Mouse (Mus musculus): ENCODE measurements around the gene Psmd4. TPM values are rescaled to one million over a fixed set of nuclear protein-coding genes. Genes with fewer than 3 reads are reported as not detected.

Psmd4 gene
- total RNA-seq, 4 experiments from 2014 or later: 137 to 166 (median 159) TPM

Small RNAs within 50 kb of the gene (microRNA-seq; reads per million reads assigned to microRNA genes)
- 1.8 to 3.2 reads per million in 2 experiments for gene Mir7013

Other genes with a start within 250 kb of the Psmd4 start
- 10 to 100 TPM; 52.0 to 71.5 (median 61.4) TPM for gene Pogz, start 205.0 kb downstream of the Psmd4 start, total RNA-seq (2022)
- gene Psmb4, start 155.7 kb downstream of the Psmd4 start, total RNA-seq (2022): 100 to 1,000 TPM; 219 to 262 (median 240) TPM
- 10 to 100 TPM; 11.1 to 14.5 (median 12.5) TPM for gene Selenbp1, start 109.6 kb downstream of the Psmd4 start, total RNA-seq (2022)
- 10 to 100 TPM; 21.9 to 28.9 (median 24.6) TPM for gene Rfx5, start 88.5 kb downstream of the Psmd4 start, total RNA-seq (2022)
- 10 to 100 TPM; 58.7 to 64.8 (median 59.6) TPM for gene Pi4kb, start 67.9 kb downstream of the Psmd4 start, total RNA-seq (2022)
- gene Zfp687, start 27.2 kb downstream of the Psmd4 start, total RNA-seq (2022): 10 to 100 TPM; 25.1 to 35.1 (median 30.6) TPM
- gene Pip5k1a, start 64.3 kb upstream of the Psmd4 start, total RNA-seq (2022): 10 to 100 TPM; 58.5 to 66.8 (median 64.8) TPM
- 10 to 100 TPM; 36.9 to 45.8 (median 43.4) TPM for gene Vps72, start 68.4 kb upstream of the Psmd4 start, total RNA-seq (2022)
- under 1 TPM in 2 of 4 experiments, not detected in 2; 0.55 to 0.81 TPM for gene Tmod4, start 81.9 kb upstream of the Psmd4 start, total RNA-seq (2022)
- 10 to 100 TPM; 51.4 to 57.8 (median 54.9) TPM for gene Scnm1, start 91.4 kb upstream of the Psmd4 start, total RNA-seq (2022)
- 10 to 100 TPM; 12.5 to 17.7 (median 13.4) TPM for gene Lysmd1, start 91.5 kb upstream of the Psmd4 start, total RNA-seq (2022)
- gene Tnfaip8l2, start 99.7 kb upstream of the Psmd4 start, total RNA-seq (2022): 10 to 100 TPM in 1 of 4 experiments, 1 to 10 TPM in 3; 1.7 to 11.1 (median 5.4) TPM
- gene Sema6c, start 117.8 kb upstream of the Psmd4 start, total RNA-seq (2022): 10 to 100 TPM; 27.1 to 36.4 (median 30.9) TPM
- 10 to 100 TPM; 15.7 to 18.0 (median 17.5) TPM for gene Gabpb2, start 175.3 kb upstream of the Psmd4 start, total RNA-seq (2022)
- gene Cdc42se1, start 186.1 kb upstream of the Psmd4 start, total RNA-seq (2022): 10 to 100 TPM; 72.9 to 79.5 (median 77.2) TPM
- gene Mllt11, start 189.6 kb upstream of the Psmd4 start, total RNA-seq (2022): 100 to 1,000 TPM; 265 to 305 (median 277) TPM
- under 1 TPM in 3 of 4 experiments, not detected in 1; 0.25 to 0.45 (median 0.41) TPM for gene Gm128, start 199.0 kb upstream of the Psmd4 start, total RNA-seq (2022)
- under 1 TPM in 3 of 4 experiments, not detected in 1; 0.43 to 0.95 (median 0.63) TPM for gene Bnipl, start 208.6 kb upstream of the Psmd4 start, total RNA-seq (2022)
- gene Mindy1, start 238.7 kb upstream of the Psmd4 start, total RNA-seq (2022): 10 to 100 TPM; 20.7 to 28.4 (median 23.9) TPM
- gene Prune1, start 239.5 kb upstream of the Psmd4 start, total RNA-seq (2022): 10 to 100 TPM; 19.2 to 22.4 (median 21.0) TPM

Measured in layer of hippocampus, adult 8-10 months (tissue).